Mouse (Mus musculus) cerebral cortex, adult 2 months (tissue): ENCODE measurements around the gene Calcoco1.

ENCODE experiments used
- WGBS: fragments of 180-500 bp; shearing (Covaris S2); methylation state at CpG from one replicate; pipeline ENCODE4 v1.1.7; 2018; 5-methylcytosine and 5-hydroxymethylcytosine counted together

Gene Calcoco1

GRCm38 (mm10) chr15:102737092-102737491, 15.1 kb upstream of the Calcoco1 start:
- WGBS, result 82% methylated on average over 19 of the region's 19 CpGs

GRCm38 (mm10) chr15:102736127-102736944, 14.4 kb upstream of the Calcoco1 start:
- whole genome bisulfite sequencing, result 16% methylated on average over 33 of the region's 36 CpGs

GRCm38 (mm10) chr15:102735031-102735430, 13.1 kb upstream of the Calcoco1 start:
- WGBS, result 59% methylated on average over 14 of the region's 14 CpGs

DNA sequence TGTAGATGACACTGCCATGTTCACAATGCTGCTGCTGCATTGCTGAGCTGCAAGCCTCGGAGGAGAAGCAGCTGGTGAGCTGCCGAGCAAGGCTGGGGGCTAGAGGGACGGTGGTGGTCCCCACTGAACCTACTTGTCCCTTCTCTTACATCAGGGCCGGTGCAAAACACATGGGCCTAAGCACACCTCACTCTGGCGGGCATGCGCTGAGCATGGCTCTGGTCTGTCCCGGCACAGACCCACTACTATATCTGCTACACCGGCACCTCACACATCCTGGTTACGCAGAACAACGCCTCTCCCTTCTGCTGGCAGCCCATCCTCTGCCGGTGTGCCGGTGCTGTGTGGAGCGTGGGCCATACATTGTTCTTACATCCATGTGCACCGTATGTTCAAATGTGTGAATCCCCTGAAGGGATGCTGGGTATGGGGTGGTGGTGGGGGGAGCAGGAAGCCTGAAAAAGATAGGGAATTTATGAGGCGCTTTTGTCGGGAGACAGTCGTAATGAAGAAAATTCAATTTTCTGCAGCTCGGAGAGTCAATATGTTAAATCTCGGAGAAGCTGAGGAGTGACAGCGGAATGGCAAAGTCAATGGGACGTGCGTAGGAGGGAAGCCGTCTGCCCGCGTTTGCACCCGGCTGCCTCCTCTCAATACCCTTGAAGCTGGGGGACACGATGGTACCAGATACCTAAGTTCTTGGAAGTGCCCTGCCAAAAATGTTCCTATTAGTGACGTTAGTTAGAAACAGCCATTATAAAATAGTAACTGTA, 12.0 kb upstream of the Calcoco1 start:
- 40% methylated on average over 28 of the region's 28 CpGs for WGBS

- WGBS, result 38% methylated on average over 5 of the region's 5 CpGs
These were observed 11.3 kb upstream of the Calcoco1 start for GRCm38 (mm10) chr15:102733233-102733632.

- WGBS, result 53% methylated on average over 6 of the region's 6 CpGs
These were observed 10.4 kb upstream of the Calcoco1 start for GRCm38 (mm10) chr15:102732406-102732805.

- 75% methylated on average over 2 of the region's 2 CpGs for WGBS
These were observed 6.0 kb upstream of the Calcoco1 start for GRCm38 (mm10) chr15:102727951-102728350.

DNA sequence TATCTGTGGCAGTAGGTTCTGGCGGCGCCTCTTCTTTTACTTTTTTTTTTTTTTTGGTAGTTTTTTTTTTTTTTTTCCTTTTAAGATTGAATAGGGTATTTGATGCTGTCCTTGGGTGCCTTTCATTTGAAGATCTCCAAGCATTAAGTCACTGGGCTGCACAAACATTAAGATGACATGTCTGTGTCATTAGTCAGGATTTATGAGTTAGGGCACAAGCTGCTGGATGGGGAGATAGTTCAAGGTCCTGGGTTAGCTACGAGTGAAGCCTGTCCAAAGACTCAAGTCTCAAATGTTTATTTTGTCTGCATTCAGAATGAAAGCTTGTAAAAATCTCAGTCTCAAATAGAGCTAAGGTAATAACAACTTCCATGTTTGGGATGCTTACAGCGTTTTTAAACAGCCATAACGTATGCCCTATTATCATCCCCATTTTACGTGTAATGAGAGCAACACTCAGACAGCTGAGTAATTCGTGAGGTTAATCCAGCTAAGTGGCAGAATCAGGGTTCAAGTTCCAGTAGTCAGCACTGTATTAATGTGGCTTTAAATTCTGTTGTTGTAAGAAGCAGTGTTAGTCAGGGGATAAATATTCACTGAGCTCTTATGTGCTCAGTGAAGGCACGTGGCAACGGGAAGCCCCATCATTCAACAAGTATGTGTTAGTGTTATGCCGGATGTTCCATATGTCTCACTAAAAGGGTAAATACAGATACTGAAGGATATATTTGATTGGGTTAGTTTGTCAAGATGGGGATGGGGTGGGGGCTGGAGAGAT, 1.6 kb upstream of the Calcoco1 start:
- 75% methylated on average over 10 of the region's 10 CpGs for WGBS

- 27% methylated on average over 4 of the region's 4 CpGs for WGBS
These were observed 538 bp upstream of the Calcoco1 start for GRCm38 (mm10) chr15:102722500-102722931.

- 7% methylated on average over 14 of the region's 14 CpGs for WGBS
These were observed 721 bp downstream of the Calcoco1 start for GRCm38 (mm10) chr15:102721016-102721898.

DNA sequence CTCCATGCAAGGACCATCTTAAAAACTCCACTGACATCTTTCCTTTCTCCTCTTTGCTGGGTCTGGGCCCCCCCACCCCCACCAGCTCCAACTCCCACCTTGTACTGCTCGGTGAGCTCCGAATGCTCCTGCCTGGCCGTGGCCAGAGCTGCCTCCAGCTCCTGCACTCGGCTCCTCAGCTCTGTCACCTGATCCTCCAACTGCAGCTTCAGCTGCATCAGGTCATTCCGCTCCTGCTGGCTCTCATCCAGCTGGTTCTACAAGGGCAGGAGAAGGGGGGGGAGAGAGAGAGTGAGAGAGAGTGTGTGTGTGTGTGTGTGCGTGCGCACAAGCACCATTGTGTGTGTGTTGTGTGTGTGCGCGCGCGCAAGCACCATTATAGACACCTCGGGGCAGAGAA, 5.8 kb downstream of the Calcoco1 start:
- 71% methylated on average over 12 of the region's 12 CpGs for WGBS

DNA sequence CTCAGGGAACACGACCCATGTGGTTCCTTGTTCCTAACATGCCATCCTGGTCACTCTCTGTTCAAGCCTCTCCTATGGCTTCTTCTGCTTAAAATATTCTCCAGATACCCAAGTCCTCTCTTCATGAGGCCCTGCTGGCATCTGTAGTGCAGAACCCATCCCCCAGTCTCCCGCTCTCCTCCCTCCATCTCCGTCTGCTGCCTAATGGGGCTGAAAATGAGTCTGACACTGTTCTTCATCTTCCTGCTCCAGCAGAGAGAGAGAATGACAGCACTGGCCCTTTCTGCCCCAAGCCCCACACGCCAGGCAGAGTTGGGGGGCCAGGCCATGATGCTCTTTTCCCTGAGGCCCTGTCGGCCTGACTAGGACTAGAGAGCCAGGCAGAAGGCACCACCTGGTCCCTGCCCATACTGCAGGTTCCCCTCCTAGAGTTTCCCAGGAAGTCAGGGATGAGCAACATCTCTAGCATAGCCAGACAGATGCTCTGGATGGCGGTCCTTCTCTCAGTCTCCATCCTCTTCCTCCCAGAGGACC, 14.2 kb downstream of the Calcoco1 start:
- WGBS, result 59% methylated on average over 6 of the region's 6 CpGs

DNA sequence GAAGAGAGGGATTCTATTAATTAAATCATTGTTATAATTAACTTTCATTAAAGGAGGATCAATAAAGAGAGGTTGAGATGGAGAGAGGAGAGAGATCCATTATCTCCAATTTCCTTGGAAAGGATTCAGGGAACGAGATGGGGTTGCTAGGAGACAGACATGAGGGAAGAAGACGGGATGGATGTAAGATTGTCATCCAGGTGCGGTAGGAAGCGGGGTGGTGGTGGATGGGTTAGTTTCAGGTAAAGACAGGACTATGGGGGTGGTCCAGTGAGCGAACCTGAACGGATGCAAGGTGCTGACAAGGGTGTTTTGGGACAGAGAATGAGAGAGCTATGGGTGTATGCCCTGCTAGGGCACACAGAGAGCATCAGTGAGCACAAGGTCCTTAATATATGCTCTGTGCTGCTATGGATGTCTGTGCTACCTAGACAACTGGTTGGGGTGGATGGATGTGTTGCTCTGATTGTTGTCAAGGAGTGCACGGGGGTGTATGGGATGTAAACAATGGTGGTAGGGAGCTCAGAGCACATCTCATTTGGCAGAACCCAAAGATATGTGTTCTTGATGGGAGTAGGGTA, 16.0 kb downstream of the Calcoco1 start:
- 57% methylated on average over 7 of the region's 7 CpGs for WGBS

DNA sequence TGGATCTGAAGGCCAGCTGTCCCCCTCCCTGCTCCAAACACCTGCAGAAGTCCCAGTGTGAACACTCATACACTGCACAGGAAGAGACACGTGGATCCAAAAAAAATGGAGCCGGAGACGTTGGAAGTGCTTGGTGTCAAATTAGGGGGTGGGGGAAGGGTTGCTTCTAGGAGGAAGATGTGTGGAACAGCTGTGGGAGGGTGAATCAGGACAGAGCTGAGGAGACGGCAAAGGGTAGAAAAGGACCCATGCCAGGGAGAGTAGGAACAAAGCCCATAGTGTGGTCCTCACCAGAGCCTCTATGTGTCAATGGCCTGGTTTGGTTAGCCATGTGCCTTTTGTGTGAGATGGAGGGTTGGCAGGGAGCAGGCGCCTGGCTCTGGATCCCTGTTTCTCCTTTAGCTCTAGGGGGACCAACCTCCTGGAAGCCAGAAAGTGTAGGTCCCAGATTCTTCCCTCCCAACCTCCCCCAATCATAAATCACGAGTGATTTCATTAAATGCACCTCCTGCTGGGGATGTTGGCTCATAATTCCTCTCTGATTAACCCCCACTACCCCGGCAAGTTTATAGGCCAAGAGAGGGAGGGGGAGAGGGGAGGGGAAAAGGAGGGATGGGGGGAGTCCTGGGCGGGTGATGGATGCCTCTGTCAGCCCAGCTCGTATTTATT, 16.6 kb downstream of the Calcoco1 start:
- WGBS, result 23% methylated on average over 9 of the region's 9 CpGs

GRCm38 (mm10) chr15:102704806-102705205, 17.2 kb downstream of the Calcoco1 start:
- 57% methylated on average over 5 of the region's 5 CpGs for WGBS

DNA sequence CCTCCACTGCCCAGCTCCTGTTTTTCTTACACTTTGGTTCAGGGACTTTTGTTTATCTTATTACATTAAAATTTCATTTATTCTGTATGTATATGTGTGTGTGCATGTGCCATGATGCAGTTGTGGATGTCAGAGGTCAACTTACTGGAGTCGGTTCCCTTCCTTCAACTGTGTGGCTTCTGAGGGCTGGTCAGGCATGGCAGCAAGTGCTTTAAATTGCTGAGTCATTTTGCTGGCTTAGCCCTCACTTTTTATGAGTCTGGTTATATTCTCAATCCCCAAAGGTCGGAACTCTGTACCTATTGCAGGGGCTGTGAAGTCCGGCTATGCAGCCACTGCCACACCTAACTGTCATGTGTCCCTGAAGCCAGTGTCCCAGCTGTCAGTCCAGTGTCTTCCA, 19.0 kb downstream of the Calcoco1 start:
- 89% methylated on average over 3 of the region's 3 CpGs for WGBS

- 1% methylated on average over 11 of the region's 11 CpGs for WGBS
These were observed 23.8 kb downstream of the Calcoco1 start for GRCm38 (mm10) chr15:102698193-102698592.

- 53% methylated on average over 3 of the region's 3 CpGs for WGBS
These were observed 25.1 kb downstream of the Calcoco1 start for GRCm38 (mm10) chr15:102696899-102697298.

DNA sequence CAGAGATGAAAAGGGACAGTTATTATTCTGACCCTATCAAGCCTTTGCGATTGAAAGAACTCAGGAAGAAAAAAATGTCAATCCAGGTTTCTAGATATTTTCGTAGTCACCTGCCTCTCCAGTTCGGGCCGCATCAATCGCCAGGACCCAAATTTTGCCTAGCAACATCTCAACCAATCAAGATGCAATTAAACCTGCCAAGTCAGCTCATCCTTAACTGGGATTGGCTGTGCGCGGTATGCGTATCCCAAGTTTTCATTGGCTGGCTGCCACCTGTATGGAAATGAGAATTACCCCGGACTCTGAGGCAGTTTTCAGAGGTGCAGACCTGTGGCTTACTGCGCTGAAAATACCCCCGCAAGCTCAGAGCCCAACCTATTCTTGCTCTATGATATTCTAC, 28.4 kb downstream of the Calcoco1 start:
- WGBS, result under 1% methylated on average over 11 of the region's 11 CpGs

DNA sequence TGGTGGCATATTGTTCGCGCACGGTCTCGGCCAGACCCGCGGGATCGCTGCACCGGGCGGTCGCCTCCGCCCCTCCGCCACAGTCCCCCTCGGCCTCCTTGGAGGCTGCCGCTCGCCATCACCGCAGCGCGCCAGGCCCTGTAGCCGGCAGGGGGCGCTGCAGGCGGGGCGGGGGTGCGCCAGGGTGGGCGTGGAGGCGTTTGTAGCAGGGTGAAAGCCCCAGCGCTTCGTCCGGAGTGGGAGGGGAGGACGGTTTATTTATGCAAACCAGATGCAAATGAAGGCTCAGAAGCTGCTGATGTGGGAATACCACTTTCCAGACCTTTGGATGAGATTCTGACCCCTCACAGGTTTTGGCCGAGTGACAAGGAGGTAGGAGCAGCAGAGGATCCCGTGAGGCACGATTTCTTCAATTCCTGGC, 29.0 kb downstream of the Calcoco1 start:
- WGBS, result under 1% methylated on average over 32 of the region's 32 CpGs
